Mouse (Mus musculus) v-Abl transformed pro-B cells (cell line): ENCODE data around the gene 4931422A03Rik.

ENCODE experiments used
- in situ Hi-C, 2 experiments: fragments of 400-800 bp; cut with MboI; formaldehyde crosslinking; loops; one replicate each; pipeline ENCODE4 v1.15.1; 2025; ENCODE audit not compliant: unreplicated experiment in 2 of 2

The 4931422A03Rik gene

GRCm38 (mm10) chr2:103945571-103946092 is 82.5 kb downstream of the 4931422A03Rik start:
- in situ Hi-C loops: no loop called here

GRCm38 (mm10) chr2:103944859-103945258 is 83.3 kb downstream of the 4931422A03Rik start:
- in situ Hi-C loops: no loop called here

- in situ Hi-C loops: no loop called here
These were observed 87.1 kb downstream of the 4931422A03Rik start for GRCm38 (mm10) chr2:103941085-103941484.

GRCm38 (mm10) chr2:103939003-103939402 is 89.2 kb downstream of the 4931422A03Rik start:
- in situ Hi-C loops: no loop called here

GRCm38 (mm10) chr2:103938573-103938972 is 89.6 kb downstream of the 4931422A03Rik start:
- in situ Hi-C loops: no loop called here

GRCm38 (mm10) chr2:103937670-103938069 is 90.5 kb downstream of the 4931422A03Rik start:
- in situ Hi-C loops: no loop called here

- in situ Hi-C loops: no loop called here
These were observed 91.5 kb downstream of the 4931422A03Rik start for GRCm38 (mm10) chr2:103936666-103937065.

GRCm38 (mm10) chr2:103935691-103936435 is 92.3 kb downstream of the 4931422A03Rik start:
- in situ Hi-C loops: no loop called here

- in situ Hi-C loops: no loop called here
These were observed 93.5 kb downstream of the 4931422A03Rik start for GRCm38 (mm10) chr2:103934670-103935069.

- in situ Hi-C loops: no loop called here
These were observed 93.9 kb downstream of the 4931422A03Rik start for GRCm38 (mm10) chr2:103934270-103934669.

GRCm38 (mm10) chr2:103932480-103932879 is 95.7 kb downstream of the 4931422A03Rik start:
- in situ Hi-C loops: no loop called here

GRCm38 (mm10) chr2:103932025-103932424 is 96.1 kb downstream of the 4931422A03Rik start:
- in situ Hi-C loops: no loop called here

- in situ Hi-C loops: no loop called here
These were observed 96.7 kb downstream of the 4931422A03Rik start for GRCm38 (mm10) chr2:103931511-103931911.

GRCm38 (mm10) chr2:103930306-103931019 is 97.7 kb downstream of the 4931422A03Rik start:
- in situ Hi-C loops: no loop called here

GRCm38 (mm10) chr2:103927610-103928145 is 100.5 kb downstream of the 4931422A03Rik start:
- in situ Hi-C loops: no loop called here

GRCm38 (mm10) chr2:103926586-103927113 is 101.5 kb downstream of the 4931422A03Rik start:
- in situ Hi-C loops: no loop called here

GRCm38 (mm10) chr2:103919488-103919887 is 108.7 kb downstream of the 4931422A03Rik start:
- in situ Hi-C loops: no loop called here

- in situ Hi-C loops: no loop called here
These were observed 109.8 kb downstream of the 4931422A03Rik start for GRCm38 (mm10) chr2:103918375-103918774.

GRCm38 (mm10) chr2:103917375-103917774 is 110.8 kb downstream of the 4931422A03Rik start:
- in situ Hi-C loops: no loop called here
